Mouse (Mus musculus): ENCODE measurements at regions not wholly inside any gene's neighbourhood (a gene's known extent, or its start where the extent isn't known, plus 50 kb on each side); places are given as distances from the start of the nearest gene placed in this dataset.
A peak's percentile ranks its signal among the peaks of the same experiment; 100 is the strongest.

DNA sequence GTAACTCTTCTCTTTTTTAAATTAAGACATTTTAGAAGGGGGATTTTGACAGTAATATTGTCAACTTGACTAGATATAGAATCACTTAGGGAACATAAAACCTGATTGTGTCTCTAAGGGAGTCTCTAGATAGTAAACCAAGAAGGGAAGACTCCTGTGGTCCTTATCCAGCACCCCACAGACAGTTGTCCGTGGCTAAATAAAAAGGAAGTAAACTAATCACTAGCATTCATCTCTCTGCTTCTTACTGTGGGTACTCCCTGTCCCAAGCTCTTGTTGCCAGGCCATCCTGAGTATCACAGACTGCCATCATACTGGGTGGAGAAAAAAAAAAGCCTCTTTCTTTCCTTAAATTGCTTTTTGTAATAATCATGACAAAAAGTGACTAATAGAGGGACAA is 248.2 kb upstream of the Dach1 start:
- no peak overlapping the region for H3K27ac ChIP-seq (ENCODE audit: low read depth, low read length)
- H3K4me3 ChIP-seq (ENCODE audit: low read depth, low read length) = no peak overlapping the region
- H3K9ac ChIP-seq = no peak overlapping the region
- H3K4me1 ChIP-seq (ENCODE audit: insufficient read depth) = no peaks in the 10 kb centered on the region
- H3K27me3 ChIP-seq (ENCODE audit: insufficient read depth, low read length) = no peaks in the 10 kb centered on the region
- H3K4me2 ChIP-seq (ENCODE audit: low read depth) = no peak overlapping the region
- DNase-seq = no peak
- no peak for TF ChIP-seq CTCF (IDR thresholded peaks at IDR 0.05; ENCODE audit: low read depth)
- H3K9me3 ChIP-seq (ENCODE audit: low read length) = no peaks in the 10 kb centered on the region
- no peak for ATAC-seq
- WGBS = 64% methylated on average over 1 of the region's 1 CpGs
- no peaks in the 10 kb centered on the region for H3K36me3 ChIP-seq (ENCODE audit: insufficient read depth)

DNA sequence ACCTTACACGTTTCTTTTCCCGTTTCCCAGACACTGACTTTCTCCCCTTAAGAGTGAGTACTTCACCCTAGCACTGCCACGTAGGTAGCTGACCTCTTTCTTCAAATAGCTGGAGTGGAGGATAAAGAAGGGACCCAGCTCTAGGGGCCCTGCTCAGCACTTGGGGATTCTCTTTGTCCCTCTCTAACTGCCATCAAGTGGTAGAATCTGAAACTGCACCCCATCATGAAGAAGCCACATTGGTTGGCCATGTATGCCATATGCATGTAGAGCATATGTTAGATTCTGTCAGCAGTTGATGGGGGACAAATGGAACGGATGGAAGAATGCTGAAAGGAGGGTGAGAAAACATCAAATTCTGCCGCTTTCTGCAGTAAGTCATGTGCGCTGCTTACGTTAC is 244.6 kb upstream of the Dach1 start:
- DNase-seq (no peak), ATAC-seq (peak; percentile 32; the same call in 1 of the 2 replicates)
- Histone ChIP-seq H3K27me3 (ENCODE audit: insufficient read depth, low read length) (no peaks in the 10 kb centered on the region), H3K27ac (ENCODE audit: low read depth, low read length) (no peak overlapping the region), H3K4me2 (ENCODE audit: low read depth) (no peak overlapping the region), H3K4me1 (ENCODE audit: insufficient read depth) (no peaks in the 10 kb centered on the region), H3K4me3 (ENCODE audit: low read depth, low read length) (no peak overlapping the region), H3K9me3 (ENCODE audit: low read length) (no peaks in the 10 kb centered on the region), H3K9ac (no peak overlapping the region), H3K36me3 (ENCODE audit: insufficient read depth) (no peaks in the 10 kb centered on the region)
- 57% methylated on average over 7 of the region's 7 CpGs for WGBS
- TF ChIP-seq CTCF (IDR thresholded peaks at IDR 0.05; ENCODE audit: low read depth) = peak; percentile 45

DNA sequence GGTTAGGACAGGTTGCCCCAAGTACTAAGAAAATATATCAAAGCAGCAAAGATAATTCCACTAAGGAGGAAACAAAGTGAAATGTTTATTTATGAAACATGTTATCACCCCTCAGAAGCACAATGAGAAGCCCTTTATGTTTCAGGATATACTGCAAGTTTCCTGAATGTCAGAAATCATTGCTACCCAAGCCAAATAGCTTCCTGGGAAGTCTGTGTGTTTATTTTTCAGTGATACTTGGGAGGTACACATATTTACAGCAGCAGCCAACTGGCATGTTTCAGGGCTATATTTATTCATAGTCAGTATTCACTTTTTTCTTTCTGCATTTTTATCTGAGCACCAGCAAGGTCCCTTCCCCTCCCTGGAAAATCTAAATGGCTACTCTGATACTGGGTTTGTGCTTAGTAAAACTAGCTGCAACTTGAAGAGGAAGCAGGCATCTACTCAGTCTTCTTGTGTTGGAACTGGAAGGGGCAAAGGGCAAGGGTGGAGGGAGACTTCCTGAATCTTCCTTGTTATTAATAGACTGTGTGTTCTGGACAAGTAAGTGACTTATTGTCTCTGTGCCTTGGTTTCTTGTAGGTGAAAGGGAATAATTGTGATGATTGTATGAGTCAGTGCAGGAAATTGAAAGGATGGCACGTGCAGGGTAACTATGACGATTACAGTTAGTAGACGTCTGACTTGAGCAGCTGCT is 236.5 kb upstream of the Dach1 start:
- ATAC-seq (no peak), DNase-seq (peak; percentile 9)
- no peaks in the 10 kb centered on the region for H3K36me3 ChIP-seq (ENCODE audit: insufficient read depth)
- H3K4me3 ChIP-seq (ENCODE audit: low read depth, low read length) = no peak overlapping the region
- no peaks in the 10 kb centered on the region for H3K4me1 ChIP-seq (ENCODE audit: insufficient read depth)
- no peak for TF ChIP-seq CTCF (IDR thresholded peaks at IDR 0.05; ENCODE audit: low read depth)
- H3K27me3 ChIP-seq (ENCODE audit: insufficient read depth, low read length) = no peaks in the 10 kb centered on the region
- WGBS = 50% methylated on average over 3 of the region's 3 CpGs
- H3K4me2 ChIP-seq (ENCODE audit: low read depth) = no peak overlapping the region
- no peaks in the 10 kb centered on the region for H3K9me3 ChIP-seq (ENCODE audit: low read length)
- no peak overlapping the region for H3K9ac ChIP-seq
- H3K27ac ChIP-seq (ENCODE audit: low read depth, low read length) = no peak overlapping the region

DNA sequence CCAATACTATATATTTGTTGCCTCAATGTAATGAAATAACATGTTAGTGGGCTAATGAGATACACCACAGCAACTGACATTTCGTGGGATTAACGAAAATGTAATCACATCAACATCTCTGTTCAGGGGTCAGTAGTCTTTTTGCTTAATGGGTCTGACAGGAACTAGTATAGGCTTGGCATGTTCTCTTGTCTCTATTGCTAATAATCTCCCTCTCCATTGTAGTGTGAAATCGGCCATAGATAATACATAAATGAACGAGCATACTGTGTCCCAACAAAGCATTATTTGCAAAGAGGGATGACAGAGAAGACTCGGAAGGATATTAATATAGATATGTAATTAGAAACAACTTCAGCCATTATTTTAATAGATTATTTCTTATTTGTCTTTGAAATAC is 234.5 kb upstream of the Dach1 start:
- Histone ChIP-seq H3K4me2 (ENCODE audit: low read depth) (no peak overlapping the region), H3K27ac (ENCODE audit: low read depth, low read length) (no peak overlapping the region), H3K36me3 (ENCODE audit: insufficient read depth) (no peaks in the 10 kb centered on the region), H3K27me3 (ENCODE audit: insufficient read depth, low read length) (no peaks in the 10 kb centered on the region), H3K4me3 (ENCODE audit: low read depth, low read length) (no peak overlapping the region), H3K9ac (no peak overlapping the region), H3K4me1 (ENCODE audit: insufficient read depth) (no peaks in the 10 kb centered on the region), H3K9me3 (ENCODE audit: low read length) (no peaks in the 10 kb centered on the region)
- no peak for TF ChIP-seq CTCF (IDR thresholded peaks at IDR 0.05; ENCODE audit: low read depth)
- ATAC-seq (no peak), DNase-seq (no peak)
- 77% methylated on average over 5 of the region's 5 CpGs for WGBS

DNA sequence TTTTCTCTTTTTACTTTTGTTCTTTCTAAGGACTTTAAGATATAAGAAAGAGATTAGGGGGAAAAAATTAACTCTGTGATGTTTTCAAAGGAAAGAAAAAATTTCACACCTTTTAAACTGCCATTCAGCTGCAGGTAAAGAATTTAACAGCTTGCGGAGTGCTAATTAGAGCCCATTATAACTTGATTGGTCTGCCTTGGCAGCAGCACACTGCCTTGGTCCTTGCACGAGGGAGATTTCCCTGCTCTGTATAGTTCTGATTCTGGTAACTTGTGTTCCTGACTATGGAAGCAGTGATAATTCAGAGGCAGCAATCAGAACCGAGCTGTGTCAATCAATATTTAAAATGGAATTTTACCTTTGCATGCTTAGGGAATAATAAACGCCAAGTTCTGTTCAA is 218.3 kb upstream of the Dach1 start:
- Histone ChIP-seq H3K4me3 (ENCODE audit: low read depth, low read length) (no peak overlapping the region), H3K4me2 (ENCODE audit: low read depth) (no peak overlapping the region), H3K4me1 (ENCODE audit: insufficient read depth) (no peaks in the 10 kb centered on the region), H3K36me3 (ENCODE audit: insufficient read depth) (no peaks in the 10 kb centered on the region), H3K9me3 (ENCODE audit: low read length) (no peaks in the 10 kb centered on the region), H3K9ac (no peak overlapping the region), H3K27me3 (ENCODE audit: insufficient read depth, low read length) (no peaks in the 10 kb centered on the region), H3K27ac (ENCODE audit: low read depth, low read length) (no peak overlapping the region)
- no peak for TF ChIP-seq CTCF (IDR thresholded peaks at IDR 0.05; ENCODE audit: low read depth)
- WGBS = 26% methylated on average over 4 of the region's 4 CpGs
- no peak for DNase-seq
- ATAC-seq = no peak

All from forebrain, postnatal 0 days (tissue).